Mouse (Mus musculus) midbrain, embryonic 15.5 days (tissue): Measurements from ENCODE around the gene Pcyox1. TPM values are rescaled to one million over a fixed set of nuclear protein-coding genes. Genes with fewer than 3 reads are reported as not detected.
A peak's percentile ranks its signal among the peaks of the same experiment; 100 is the strongest.

Experiments used
- ATAC-seq: fragments of 200-750 bp; cut with Nextera tagmentation; replicated peaks from 2 replicates; pipeline ENCODE4 v1.8.0; 2017; ENCODE audit warnings: moderate TSS enrichment
- H3K27ac ChIP-seq: fragments of 300-500 bp; sonication (generic); 2 replicates; pipeline ENCODE4 v1.5.1; 2015; ENCODE audit warnings: mild to moderate bottlenecking, inconsistent platforms
- H3K27me3 ChIP-seq: fragments of 300-500 bp; sonication (generic); replicated peaks from 2 replicates; pipeline ENCODE4 v1.6.1; 2015; ENCODE audit warnings: inconsistent platforms
- H3K36me3 ChIP-seq: fragments of 300-500 bp; sonication (generic); replicated peaks from 2 replicates; pipeline ENCODE4 v1.6.1; 2015; ENCODE audit warnings: inconsistent platforms
- H3K4me1 ChIP-seq: fragments of 300-500 bp; sonication (generic); 2 replicates; pipeline ENCODE4 v1.6.1; 2015; ENCODE audit warnings: inconsistent platforms
- H3K4me2 ChIP-seq: fragments of 300-500 bp; sonication (generic); 2 replicates; pipeline ENCODE4 v1.6.1; 2015; ENCODE audit warnings: inconsistent platforms, mild to moderate bottlenecking, moderate library complexity
- H3K4me3 ChIP-seq: fragments of 300-500 bp; sonication (generic); 2 replicates; pipeline ENCODE4 v1.5.1; 2015; ENCODE audit warnings: mild to moderate bottlenecking, inconsistent platforms
- H3K9ac ChIP-seq: fragments of 300-500 bp; sonication (generic); 2 replicates; pipeline ENCODE4 v1.6.1; 2015; ENCODE audit warnings: mild to moderate bottlenecking, inconsistent platforms
- H3K9me3 ChIP-seq: fragments of 300-500 bp; sonication (generic); 2 replicates; pipeline ENCODE4 v1.6.1; 2016; ENCODE audit warnings: inconsistent platforms
- WGBS: fragments of 180-500 bp; shearing (Covaris S2); methylation state at CpG from one replicate; pipeline ENCODE4 v1.1.7; 2015; ENCODE audit warnings: mixed read lengths; 5-methylcytosine and 5-hydroxymethylcytosine counted together
- polyA plus RNA-seq: library from polyadenylated mRNA; unstranded; fragments of >200 nt; fragmentation: Nextera tagmentation; extraction: Ambion mirVana; gene quantifications from 2 replicates; pipeline ENCODE4 v1.2.1, GENCODE M21; 2015

Pcyox1 gene
- polyA plus RNA-seq, 1 experiment from 2014 or later, result 96.5 TPM

DNA sequence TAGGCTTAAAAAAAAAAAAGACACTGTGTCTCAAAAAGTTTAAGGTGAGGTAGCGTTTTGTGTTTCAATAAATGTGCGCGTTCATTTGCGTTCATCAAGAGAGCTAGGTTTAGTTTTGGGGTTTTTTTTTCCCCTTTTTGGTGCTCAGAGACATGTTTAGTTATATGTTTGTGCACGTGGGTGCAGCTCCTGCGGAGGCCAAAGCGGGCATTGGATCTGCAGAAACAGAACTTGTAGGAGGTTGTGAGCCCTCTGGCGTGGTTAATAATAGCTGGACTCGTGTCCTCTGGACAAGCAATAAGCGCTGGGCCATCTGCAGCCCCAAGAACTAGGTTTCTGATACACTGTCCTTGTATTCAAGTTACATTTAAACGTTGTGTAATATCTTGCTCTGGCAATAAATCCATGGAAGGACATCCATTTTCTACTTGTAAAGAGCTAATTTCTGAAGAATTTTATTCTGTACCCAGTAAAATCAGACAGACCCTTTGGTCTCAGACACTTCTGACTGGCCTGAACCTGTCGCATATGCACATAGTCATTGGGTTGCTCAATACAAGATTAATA, 24.9 kb downstream of the Pcyox1 start:
- no peak for ATAC-seq
- Histone ChIP-seq H3K4me1 (peaks cover 27% of the 10 kb centered on the region), H3K36me3 (peaks cover 8% of the 10 kb centered on the region), H3K9ac (peak overlapping the region; percentile 91), H3K27me3 (no peaks in the 10 kb centered on the region), H3K4me2 (peak overlapping the region; percentile 77), H3K27ac (peak overlapping the region; percentile 95; the same call in 1 of the 2 replicates), H3K9me3 (no peaks in the 10 kb centered on the region), H3K4me3 (peak overlapping the region; percentile 94)
- WGBS, result 6% methylated on average over 12 of the region's 12 CpGs

DNA sequence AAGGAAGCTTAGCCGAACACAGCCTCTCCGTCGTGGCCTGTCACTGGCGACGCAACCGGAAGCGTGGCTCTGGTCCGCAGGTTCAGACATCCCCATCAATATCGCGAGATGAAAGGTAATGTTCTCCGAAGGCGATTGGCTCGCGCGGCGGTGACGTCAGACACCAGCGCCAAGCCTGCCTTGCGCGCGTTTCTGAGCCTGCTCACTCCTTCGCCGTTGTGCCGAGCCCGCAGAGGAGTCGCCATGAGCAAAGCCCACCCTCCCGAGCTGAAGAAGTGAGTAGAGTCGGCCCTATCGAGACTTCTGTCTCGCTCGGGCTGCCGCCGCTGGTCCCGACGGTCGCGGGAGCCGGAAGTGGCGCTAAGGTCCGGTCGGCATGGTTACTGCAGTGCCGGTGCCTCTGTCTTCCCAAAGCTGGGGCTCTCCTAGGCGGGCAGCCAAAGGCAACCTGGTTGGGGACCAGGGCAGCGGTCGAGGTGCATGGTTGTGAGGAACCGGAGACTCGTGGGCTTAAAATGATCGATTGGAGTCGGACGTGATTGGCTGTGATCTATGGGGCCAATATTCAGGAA, 25.5 kb downstream of the Pcyox1 start:
- peak overlapping the region; percentile 77 for H3K4me2 ChIP-seq
- H3K9ac ChIP-seq, result peak overlapping the region; percentile 91
- H3K27me3 ChIP-seq, result no peaks in the 10 kb centered on the region
- H3K27ac ChIP-seq, result peak overlapping the region; percentile 95
- WGBS, result under 1% methylated on average over 50 of the region's 50 CpGs
- H3K9me3 ChIP-seq, result no peaks in the 10 kb centered on the region
- peak overlapping the region; percentile 94 for H3K4me3 ChIP-seq
- peaks cover 33% of the 10 kb centered on the region for H3K4me1 ChIP-seq
- peaks cover 4% of the 10 kb centered on the region; the same call in 1 of the 2 replicates for H3K36me3 ChIP-seq
- peak; percentile 98 for ATAC-seq

DNA sequence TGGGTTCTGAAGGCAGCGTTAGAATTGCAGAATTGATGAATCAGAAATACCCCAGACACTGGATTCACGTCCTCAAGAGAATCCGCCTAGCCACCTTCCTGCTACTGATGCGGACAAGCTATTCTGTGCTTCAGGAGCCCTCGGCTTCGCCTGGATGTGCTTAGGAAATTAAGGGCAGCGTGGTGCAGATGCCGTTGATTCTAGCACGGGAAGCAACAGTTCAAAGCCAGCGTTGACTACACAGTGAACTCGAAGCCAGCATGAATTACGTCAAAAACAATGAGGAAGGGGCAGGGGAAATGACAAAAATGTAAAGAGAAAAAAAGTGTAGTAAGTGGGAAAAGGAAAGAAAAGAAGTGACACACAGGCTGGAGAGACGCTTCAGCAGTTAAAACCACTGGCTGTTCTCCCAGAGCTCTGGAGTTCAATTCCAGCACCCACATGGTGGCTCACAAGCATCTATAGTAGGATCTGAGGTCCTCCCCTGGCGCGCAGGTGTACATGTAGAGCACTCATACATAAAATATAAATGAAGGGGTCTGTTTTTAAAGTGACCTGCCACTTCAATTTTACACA, 26.1 kb downstream of the Pcyox1 start, which contains the start of gene Snrpg:
Gene Snrpg, plus strand, starts transcription at position 541 of the 576 bp plus-strand sequence.
- Histone ChIP-seq H3K9me3 (no peaks in the 10 kb centered on the region), H3K4me2 (peak within 1 kb of the TSS; percentile 77), H3K4me1 (peaks cover 39% of the 10 kb centered on the region), H3K27ac (peak within 1 kb of the TSS; percentile 95), H3K4me3 (peak within 1 kb of the TSS; percentile 94), H3K27me3 (no peaks in the 10 kb centered on the region), H3K9ac (peak within 1 kb of the TSS; percentile 91), H3K36me3 (0 out of 2 replicates have a peak, but pooled peaks cover 2% of the 10 kb centered on the region)
- WGBS, result 15% methylated on average over 15 of the region's 15 CpGs
- ATAC-seq, result peak; percentile 3; the same call in 1 of the 2 replicates

DNA sequence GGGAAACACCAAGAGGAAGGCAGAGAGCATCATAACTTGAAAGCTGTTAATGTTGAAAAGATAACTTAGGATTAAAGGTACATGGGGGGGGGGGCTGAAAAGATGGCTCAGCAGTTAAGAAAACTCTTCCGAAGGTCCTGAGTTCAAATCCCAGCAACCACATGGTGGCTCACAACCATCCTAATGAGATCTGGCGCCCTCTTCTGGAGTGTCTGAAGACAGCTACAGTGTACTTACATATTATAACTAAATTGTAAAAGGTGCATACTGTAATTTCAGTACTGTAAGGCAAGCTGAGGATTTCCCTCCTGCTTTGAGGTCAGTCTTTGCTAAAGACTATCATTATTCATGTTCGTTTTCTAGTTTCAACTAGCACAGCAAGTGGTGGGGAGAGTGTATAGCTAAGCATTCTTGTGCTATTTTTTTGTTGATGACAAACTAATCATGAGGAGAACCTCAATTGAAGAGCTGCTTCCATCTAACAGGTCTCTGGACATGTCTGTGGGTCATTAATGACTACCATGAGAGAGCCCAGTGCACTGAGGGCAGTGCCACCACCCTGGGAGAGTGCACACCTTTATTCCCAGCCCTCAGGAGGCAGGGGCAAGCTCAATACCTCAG, 26.8 kb downstream of the Pcyox1 start:
- ATAC-seq, result no peak
- H3K4me3 ChIP-seq, result peak overlapping the region; percentile 94; the same call in 1 of the 2 replicates
- H3K36me3 ChIP-seq, result 0 out of 2 replicates have a peak, but pooled peaks cover 2% of the 10 kb centered on the region
- peak overlapping the region; percentile 91; the same call in 1 of the 2 replicates for H3K9ac ChIP-seq
- H3K27me3 ChIP-seq, result no peaks in the 10 kb centered on the region
- H3K4me2 ChIP-seq, result peak overlapping the region; percentile 77
- WGBS, result 60% methylated on average over 3 of the region's 3 CpGs
- H3K9me3 ChIP-seq, result no peaks in the 10 kb centered on the region
- peak overlapping the region; percentile 95 for H3K27ac ChIP-seq
- peaks cover 39% of the 10 kb centered on the region for H3K4me1 ChIP-seq

DNA sequence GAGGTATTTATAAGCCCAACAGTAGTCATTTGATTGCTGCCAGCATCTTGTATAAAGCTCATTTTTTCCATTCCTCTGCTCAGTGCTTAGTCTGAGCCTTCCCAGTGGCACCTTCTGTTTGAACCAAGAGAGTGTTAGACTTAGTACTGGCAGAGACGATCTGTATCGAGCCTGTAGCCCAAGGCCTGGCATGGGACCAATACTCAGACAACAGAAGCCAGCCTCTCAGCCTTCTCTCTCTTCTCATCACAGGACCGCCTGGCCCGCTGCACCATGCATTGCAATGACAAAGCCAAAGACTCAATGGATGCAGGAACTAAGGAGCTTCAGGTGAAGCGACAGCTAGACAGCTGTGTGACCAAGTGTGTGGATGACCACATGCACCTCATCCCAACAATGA, 28.5 kb downstream of the Pcyox1 start:
- Histone ChIP-seq H3K4me3 (no peak overlapping the region), H3K4me2 (no peak overlapping the region), H3K4me1 (peaks cover 42% of the 10 kb centered on the region), H3K27ac (no peak overlapping the region), H3K27me3 (no peaks in the 10 kb centered on the region), H3K36me3 (0 out of 2 replicates have a peak, but pooled peaks cover 2% of the 10 kb centered on the region), H3K9me3 (no peaks in the 10 kb centered on the region), H3K9ac (no peak overlapping the region)
- WGBS, result 94% methylated on average over 5 of the region's 5 CpGs
- no peak for ATAC-seq

DNA sequence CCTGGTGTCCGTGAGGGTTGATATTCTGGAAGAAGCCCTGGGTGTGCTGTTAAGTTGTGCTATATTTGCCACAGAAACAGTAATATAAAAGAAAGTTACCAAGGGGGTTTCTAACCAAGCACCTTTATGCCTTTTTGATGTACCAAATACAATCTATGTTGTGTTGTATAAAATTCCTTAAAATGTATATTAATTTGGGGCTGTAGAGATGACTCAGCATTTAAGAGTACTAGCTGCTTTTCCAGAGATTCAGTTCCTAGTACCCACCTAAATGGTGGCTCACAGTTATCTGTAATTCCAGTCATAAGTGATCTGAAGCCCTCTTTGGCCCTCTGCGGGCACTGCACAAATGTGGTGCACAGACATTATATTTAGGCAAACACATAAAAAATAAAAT, 30.1 kb downstream of the Pcyox1 start:
- Histone ChIP-seq H3K4me3 (peak overlapping the region; percentile 81), H3K27ac (peak overlapping the region; percentile 89), H3K27me3 (no peaks in the 10 kb centered on the region), H3K36me3 (0 out of 2 replicates have a peak, but pooled peaks cover 2% of the 10 kb centered on the region), H3K9ac (no peak overlapping the region), H3K4me2 (peak overlapping the region; percentile 78), H3K9me3 (no peaks in the 10 kb centered on the region), H3K4me1 (peaks cover 27% of the 10 kb centered on the region)
- WGBS, result 64% methylated on average over 2 of the region's 2 CpGs
- no peak for ATAC-seq

DNA sequence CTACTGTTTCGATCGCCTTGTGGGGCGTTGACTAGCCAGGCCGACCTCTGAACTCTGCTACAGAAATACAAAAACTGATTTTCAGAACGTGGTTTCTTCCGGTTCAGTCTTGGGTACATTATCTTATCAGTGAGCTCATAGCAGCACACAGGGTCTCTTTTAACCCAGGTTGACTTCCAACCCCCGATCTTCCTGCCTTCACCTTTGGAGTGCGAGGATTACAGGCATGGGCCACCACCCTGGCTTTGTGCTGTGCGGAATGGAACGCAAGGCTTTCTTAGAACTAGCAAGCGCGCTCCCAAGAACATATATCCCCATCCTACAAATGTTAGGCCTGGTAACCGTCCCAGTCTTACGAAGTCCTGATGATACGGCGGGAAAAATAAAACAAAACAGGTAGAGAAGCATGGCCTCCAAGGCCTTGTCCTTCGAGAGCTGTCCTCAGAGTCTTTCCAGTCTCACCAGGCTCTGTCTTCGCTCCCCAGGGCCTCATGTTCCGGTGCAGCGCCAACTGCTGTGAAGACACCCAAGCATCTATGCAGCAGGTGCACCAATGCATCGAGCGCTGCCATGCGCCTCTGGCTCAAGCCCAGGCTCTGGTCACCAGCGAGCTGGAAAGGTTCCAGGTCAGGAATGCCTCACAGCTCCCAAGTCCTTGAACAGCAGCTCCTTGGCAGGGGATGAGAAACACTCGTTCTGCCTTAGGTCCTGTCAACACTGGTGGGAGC, 30.7 kb downstream of the Pcyox1 start:
- H3K27ac ChIP-seq, result peak overlapping the region; percentile 89
- H3K4me1 ChIP-seq, result peaks cover 27% of the 10 kb centered on the region
- peak overlapping the region; percentile 81 for H3K4me3 ChIP-seq
- peak overlapping the region; percentile 79 for H3K9ac ChIP-seq
- ATAC-seq, result peak; percentile 12; the same call in 1 of the 2 replicates
- H3K27me3 ChIP-seq, result no peaks in the 10 kb centered on the region
- no peaks in the 10 kb centered on the region for H3K9me3 ChIP-seq
- peak overlapping the region; percentile 78 for H3K4me2 ChIP-seq
- 0 out of 2 replicates have a peak, but pooled peaks cover 2% of the 10 kb centered on the region for H3K36me3 ChIP-seq
- WGBS, result 37% methylated on average over 25 of the region's 25 CpGs

DNA sequence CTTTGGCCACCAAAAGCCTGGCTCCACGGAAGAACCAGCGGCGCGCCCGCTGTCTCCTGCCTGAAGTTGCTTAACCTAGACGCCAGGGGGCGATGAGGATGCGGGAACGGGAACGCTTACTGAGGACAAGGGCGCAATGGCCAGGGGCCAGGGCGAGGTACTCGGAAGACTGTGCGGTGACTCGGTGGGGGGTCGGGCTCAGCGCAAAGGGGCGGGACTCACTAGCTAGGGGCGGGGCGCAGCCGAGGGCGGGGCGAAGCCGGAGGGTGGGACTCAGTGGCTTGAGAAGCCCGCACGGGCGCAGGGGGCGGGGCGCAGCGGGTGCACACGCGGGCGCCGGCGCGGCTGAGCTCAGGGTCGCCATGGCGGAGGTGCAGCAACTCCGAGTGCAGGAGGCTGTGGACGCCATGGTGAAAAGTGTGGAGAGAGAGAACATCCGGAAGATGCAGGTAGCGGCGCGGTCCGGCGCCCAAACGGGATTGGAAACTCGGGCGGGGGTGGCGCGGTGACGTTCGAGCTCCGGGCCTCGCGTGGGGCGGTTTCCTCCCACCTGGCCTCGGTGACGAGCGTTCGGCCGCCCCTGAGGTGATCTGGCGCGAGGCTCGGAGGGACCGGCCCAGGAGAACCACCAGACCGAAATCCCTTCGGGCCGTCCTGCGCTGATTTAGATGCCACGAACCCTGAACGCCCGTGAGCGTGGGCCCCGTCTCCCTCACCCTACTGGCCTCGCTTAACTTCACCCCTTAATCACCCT, 31.4 kb downstream of the Pcyox1 start, which contains the start of gene Fam136a:
Gene Fam136a, plus strand, starts transcription at position 276 of the 754 bp plus-strand sequence.
- 1% methylated on average over 73 of the region's 76 CpGs for WGBS
- Histone ChIP-seq H3K4me2 (peak within 1 kb of the TSS; percentile 78), H3K9ac (peak within 1 kb of the TSS; percentile 79), H3K27me3 (no peaks in the 10 kb centered on the region), H3K36me3 (0 out of 2 replicates have a peak, but pooled peaks cover 2% of the 10 kb centered on the region), H3K27ac (peak within 1 kb of the TSS; percentile 89), H3K4me3 (peak within 1 kb of the TSS; percentile 81), H3K9me3 (no peaks in the 10 kb centered on the region), H3K4me1 (peaks cover 23% of the 10 kb centered on the region)
- ATAC-seq, result peak; percentile 93

DNA sequence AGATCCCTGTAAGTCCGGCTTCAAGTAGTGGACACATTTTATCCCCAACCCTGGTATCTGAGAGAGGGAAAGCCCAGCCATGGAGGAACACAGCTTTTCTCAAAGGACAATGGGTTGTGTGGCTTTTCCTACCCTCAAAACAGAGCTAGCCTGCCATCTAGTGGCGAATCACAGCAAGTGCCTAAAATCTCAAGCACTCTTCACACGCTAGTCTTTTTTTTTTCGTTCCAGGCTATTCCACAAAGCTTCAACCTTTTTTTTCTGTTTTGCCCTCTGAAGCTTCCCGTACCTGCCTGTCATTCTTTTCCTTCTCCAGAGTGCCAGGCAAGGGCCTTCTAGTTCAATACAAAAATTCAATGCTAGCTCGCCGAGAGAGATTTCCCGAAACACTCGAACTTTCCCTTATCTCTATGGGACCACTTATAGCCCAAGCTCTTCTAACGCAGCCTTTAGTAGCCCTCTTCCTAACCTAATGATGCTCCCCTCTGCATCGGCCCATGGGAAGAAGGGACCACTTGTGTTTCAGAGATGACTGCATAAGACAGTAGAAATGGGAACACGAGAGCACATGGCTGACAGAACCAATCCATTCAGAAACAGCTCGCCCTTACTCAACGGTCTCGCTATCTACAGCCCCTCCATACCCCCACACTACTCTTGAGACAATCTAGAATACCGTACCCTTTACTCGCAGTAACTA, 32.4 kb downstream of the Pcyox1 start:
- Histone ChIP-seq H3K36me3 (0 out of 2 replicates have a peak, but pooled peaks cover 2% of the 10 kb centered on the region), H3K9me3 (no peaks in the 10 kb centered on the region), H3K4me3 (peak overlapping the region; percentile 81), H3K4me2 (peak overlapping the region; percentile 78), H3K27me3 (no peaks in the 10 kb centered on the region), H3K4me1 (peaks cover 19% of the 10 kb centered on the region), H3K27ac (peak overlapping the region; percentile 89), H3K9ac (peak overlapping the region; percentile 79)
- peak; percentile 65 for ATAC-seq
- 1% methylated on average over 17 of the region's 17 CpGs for WGBS

DNA sequence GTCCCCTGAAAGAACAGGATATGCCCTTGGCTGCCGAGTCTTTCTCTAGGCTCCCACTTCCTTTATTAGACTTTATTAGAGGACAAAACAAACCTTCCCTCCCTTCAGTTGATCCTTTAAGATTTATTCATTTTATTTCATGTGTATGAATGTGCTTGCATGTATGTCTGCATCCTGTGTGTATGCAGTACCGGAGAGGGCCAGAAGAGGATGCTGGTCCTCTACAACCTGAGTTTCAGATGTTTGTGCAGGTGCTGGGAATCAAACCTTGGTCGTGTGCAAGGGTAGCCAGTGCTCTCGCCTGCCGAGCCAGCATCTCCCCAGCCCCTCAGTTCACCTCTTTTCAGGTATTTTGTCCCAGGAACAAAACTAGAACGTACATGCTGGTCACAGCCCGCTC, 35.6 kb downstream of the Pcyox1 start:
- Histone ChIP-seq H3K4me1 (peaks cover 11% of the 10 kb centered on the region), H3K36me3 (no peaks in the 10 kb centered on the region), H3K27ac (no peak overlapping the region), H3K9me3 (no peaks in the 10 kb centered on the region), H3K27me3 (no peaks in the 10 kb centered on the region), H3K9ac (no peak overlapping the region), H3K4me3 (no peak overlapping the region), H3K4me2 (no peak overlapping the region)
- WGBS, result 90% methylated on average over 7 of the region's 7 CpGs
- ATAC-seq, result no peak
